8 mouse cellular contexts compared by ENCODE assay signal in the genomic region with DNA sequence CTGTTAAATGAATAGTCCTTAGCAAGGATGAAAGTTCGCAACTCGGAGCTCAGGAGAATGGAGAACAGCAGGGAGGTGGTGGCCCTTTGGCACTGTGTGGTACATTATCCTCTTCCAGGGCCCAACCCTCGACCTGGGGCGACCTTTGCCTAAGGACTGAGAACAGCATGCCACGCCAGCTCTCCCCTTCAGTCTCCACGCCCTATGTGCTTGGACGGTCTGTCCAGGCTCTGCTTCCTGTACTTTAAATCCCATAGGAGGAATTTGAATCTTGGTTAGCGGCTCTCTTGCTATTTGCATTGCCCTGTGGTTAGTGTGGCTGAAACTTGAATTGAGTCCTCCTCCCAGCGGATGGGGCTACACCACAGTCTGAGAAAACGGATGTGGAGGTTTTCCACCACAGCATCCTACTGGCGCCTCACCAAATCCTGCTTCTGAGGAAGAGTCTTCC. TPM values are rescaled to one million over a fixed set of nuclear protein-coding genes. Genes with fewer than 3 reads are reported as not detected.
A peak's percentile ranks its signal among the peaks of the same experiment; 100 is the strongest.
DNase-seq lines count a peak whose midpoint lies in the region; ATAC-seq and TF ChIP-seq lines count a peak whose summit lies in the region.

No protein-coding gene starts in this region.

- DNase-seq in left cerebral cortex, postnatal 10 days (ENCODE audit: extremely low spot score in 1 of 2, low spot score in 2 of 2): peak; percentile 9 to 52
- no peak for DNase-seq in left cerebral cortex, adult 11 months (ENCODE audit: low spot score)
- DNase-seq in cerebellum, adult 9-10 months: peak; percentile 4
- peak; percentile 37 for DNase-seq in gastrocnemius, postnatal 14 days
- peak; percentile 12 for DNase-seq in hindbrain, postnatal 0 days (ENCODE audit: low spot score)
- peak; percentile 7 for DNase-seq in liver
- peak; percentile 11 for DNase-seq in urinary bladder, postnatal 25 days (ENCODE audit: low spot score)

- H3K4me2 ChIP-seq in hindbrain, postnatal 0 days (ENCODE audit: low read depth, low read length): peak overlapping the region; percentile 98
- peak overlapping the region; percentile 99 for H3K4me2 ChIP-seq in midbrain, embryonic 16.5 days (ENCODE audit: low read length)

- H3K36me3 ChIP-seq in hindbrain, postnatal 0 days (ENCODE audit: insufficient read depth, low read length): no peaks in the 10 kb centered on the region
- H3K36me3 ChIP-seq in midbrain, embryonic 16.5 days (ENCODE audit: control insufficient read depth, insufficient read depth, low read length): no peaks in the 10 kb centered on the region

- H3K27ac ChIP-seq in hindbrain, postnatal 0 days: no peak overlapping the region
- H3K27ac ChIP-seq in midbrain, embryonic 16.5 days (ENCODE audit: low read length): no peak overlapping the region

- no peaks in the 10 kb centered on the region for H3K4me1 ChIP-seq in hindbrain, postnatal 0 days (ENCODE audit: insufficient read depth, low read length)
- H3K4me1 ChIP-seq in midbrain, embryonic 16.5 days (ENCODE audit: control insufficient read depth, insufficient read depth, low read length): peaks cover 14% of the 10 kb centered on the region

- peak; percentile 10; the same call in 1 of the 2 replicates for ATAC-seq in hindbrain, postnatal 0 days
- no peak for ATAC-seq in midbrain, embryonic 16.5 days

- no peak overlapping the region for H3K9ac ChIP-seq in hindbrain, postnatal 0 days (replicated peaks; ENCODE audit: low read length)
- no peak overlapping the region for H3K9ac ChIP-seq in midbrain, embryonic 16.5 days (ENCODE audit: low read depth, low read length)

- 0 out of 2 replicates have a peak, but pooled peaks cover 3% of the 10 kb centered on the region for H3K27me3 ChIP-seq in hindbrain, postnatal 0 days (ENCODE audit: insufficient read depth, low read length)
- H3K27me3 ChIP-seq in midbrain, embryonic 16.5 days (ENCODE audit: control insufficient read depth, insufficient read depth, low read depth, low read length): peaks cover 29% of the 10 kb centered on the region

- intact Hi-C loops in left cerebral cortex, postnatal 10 days (cut with DNase I): no loop called here
- intact Hi-C loops in gastrocnemius, postnatal 14 days (cut with DNase I; ENCODE audit: low total_unique reads): no loop called here

- no peak for TF ChIP-seq CTCF in hindbrain, postnatal 0 days (IDR thresholded peaks at IDR 0.05; ENCODE audit: low read depth)

- WGBS in hindbrain, postnatal 0 days: 15% methylated on average over 11 of the region's 11 CpGs
- WGBS in midbrain, embryonic 16.5 days: 8% methylated on average over 11 of the region's 11 CpGs

- H3K9me3 ChIP-seq in hindbrain, postnatal 0 days (ENCODE audit: low read length): no peaks in the 10 kb centered on the region
- H3K9me3 ChIP-seq in midbrain, embryonic 16.5 days (replicated peaks; ENCODE audit: control insufficient read depth, low read length, poor library complexity, severe bottlenecking): no peaks in the 10 kb centered on the region

- peak overlapping the region; percentile 57; the same call in 1 of the 2 replicates for H3K4me3 ChIP-seq in hindbrain, postnatal 0 days (ENCODE audit: low read length)
- H3K4me3 ChIP-seq in midbrain, embryonic 16.5 days (ENCODE audit: low read depth, low read length): peak overlapping the region; percentile 59; the same call in 1 of the 2 replicates

RNA-seq across cellular contexts. Expression of a gene that starts 0.9 kb away (rescaled TPM):
- total RNA-seq in left cerebral cortex, postnatal 10 days (2021): 1 to 10 TPM; 2.6 to 3.2 TPM
- 10 to 100 TPM; 32.3 to 43.3 TPM for total RNA-seq in gastrocnemius, postnatal 14 days (2021)
- total RNA-seq in hindbrain, postnatal 0 days (2014; rRNA removed): 0.14 TPM in 1 of 2 replicates, not detected in the other
- 1.00 and 1.5 TPM in 2 replicates for polyA plus RNA-seq in hindbrain, postnatal 0 days (2015; fragmentation: Nextera tagmentation; extraction: Ambion mirVana)
- polyA plus RNA-seq in midbrain, embryonic 16.5 days (2015; fragmentation: Nextera tagmentation; extraction: Ambion mirVana): 0.26 and 0.94 TPM in 2 replicates

RNA-seq across cellular contexts. Expression of a gene that starts 0.9 kb away (rescaled TPM):
- total RNA-seq in left cerebral cortex, postnatal 10 days (2021): 1 to 10 TPM in 1 of 2 experiments, under 1 TPM in 1; 0.92 to 1.6 TPM
- total RNA-seq in gastrocnemius, postnatal 14 days (2021): 1 to 10 TPM; 4.9 to 9.2 TPM
- total RNA-seq in hindbrain, postnatal 0 days (2014; rRNA removed): 0.37 TPM in 1 of 2 replicates, not detected in the other
- 0.34 and 0.43 TPM in 2 replicates for polyA plus RNA-seq in hindbrain, postnatal 0 days (2015; fragmentation: Nextera tagmentation; extraction: Ambion mirVana)
- 0.31 and 0.32 TPM in 2 replicates for polyA plus RNA-seq in midbrain, embryonic 16.5 days (2015; fragmentation: Nextera tagmentation; extraction: Ambion mirVana)

Comparison
In these comparisons a context has a peak if more than half of its experiments do, and no peak if none do; other contexts are left out.
1. RNA of a gene that starts 0.9 kb away (total RNA-seq): 32.3 to 43.3 TPM in gastrocnemius, postnatal 14 days; 2.6 to 3.2 TPM in left cerebral cortex, postnatal 10 days and 0.14 TPM in hindbrain, postnatal 0 days; every median in the first group is over 4 times any median in the second.